Mouse (Mus musculus) C2C12 (cell line): ENCODE results near the gene Il20rb. TPM values are rescaled to one million over a fixed set of nuclear protein-coding genes. Genes with fewer than 3 reads are reported as not detected.

Experiments
- H3K27me3 ChIP-seq: one replicate; pipeline ENCODE4 v1.6.1; 2011; ENCODE audit not compliant: control insufficient read depth, insufficient read depth, insufficient read length
- H3K36me3 ChIP-seq: one replicate; pipeline ENCODE4 v1.6.1; 2011; ENCODE audit not compliant: control insufficient read depth, insufficient read depth
- H3K4me3 ChIP-seq: one replicate; pipeline ENCODE4 v1.5.1; 2011; ENCODE audit warnings: mild to moderate bottlenecking, control low read depth; ENCODE audit not compliant: poor library complexity, insufficient read depth, severe bottlenecking
- H3K79me2 ChIP-seq: one replicate; pipeline ENCODE4 v1.6.1; 2011; ENCODE audit not compliant: control insufficient read depth, insufficient read depth
- H3K79me3 ChIP-seq: one replicate; pipeline ENCODE4 v1.6.1; 2011; ENCODE audit warnings: low read depth, control low read depth
- H3ac ChIP-seq: one replicate; pipeline ENCODE3; 2011; ENCODE audit warnings: low read depth; ENCODE audit not compliant: control insufficient read depth, insufficient read length
- CEBPB ChIP-seq: IDR thresholded peaks from one replicate; pipeline ENCODE4 v1.6.1; 2011; ENCODE audit warnings: low read depth, mild to moderate bottlenecking, control low read depth, moderate library complexity
- CTCF ChIP-seq: IDR thresholded peaks from one replicate; pipeline ENCODE4 v1.5.1; 2011; ENCODE audit not compliant: control insufficient read depth, insufficient read depth, insufficient read length
- FOSL1 ChIP-seq: IDR thresholded peaks from one replicate; pipeline ENCODE4 v1.8.0; 2011; ENCODE audit warnings: mild to moderate bottlenecking, low read length; ENCODE audit not compliant: poor library complexity, insufficient read depth, severe bottlenecking
- MAX ChIP-seq: IDR thresholded peaks from one replicate; pipeline ENCODE4 v1.6.1; 2011; ENCODE audit warnings: mild to moderate bottlenecking, control low read depth
- MYOD1 ChIP-seq: IDR thresholded peaks from one replicate; pipeline ENCODE4 v1.6.1; 2011; ENCODE audit warnings: low read depth; ENCODE audit not compliant: control insufficient read depth, insufficient read length
- MYOG ChIP-seq: IDR thresholded peaks from one replicate; pipeline ENCODE4 v1.6.1; 2011; ENCODE audit not compliant: control insufficient read depth, insufficient read length; ENCODE audit errors: extremely low read depth
- USF1 ChIP-seq: IDR thresholded peaks from one replicate; pipeline ENCODE4 v1.6.1; 2011; ENCODE audit warnings: low read depth, mild to moderate bottlenecking, control low read depth, moderate library complexity
- polyA plus RNA-seq: library from polyadenylated mRNA; unstranded; fragments of >200 nt; fragmentation: generic; extraction: Trizol; gene quantifications from one replicate; pipeline ENCODE4 v1.2.1, GENCODE M21; 2012; ENCODE audit warnings: missing spikeins

Gene Il20rb
- polyA plus RNA-seq, 1 experiment: 0.35 TPM

DNA sequence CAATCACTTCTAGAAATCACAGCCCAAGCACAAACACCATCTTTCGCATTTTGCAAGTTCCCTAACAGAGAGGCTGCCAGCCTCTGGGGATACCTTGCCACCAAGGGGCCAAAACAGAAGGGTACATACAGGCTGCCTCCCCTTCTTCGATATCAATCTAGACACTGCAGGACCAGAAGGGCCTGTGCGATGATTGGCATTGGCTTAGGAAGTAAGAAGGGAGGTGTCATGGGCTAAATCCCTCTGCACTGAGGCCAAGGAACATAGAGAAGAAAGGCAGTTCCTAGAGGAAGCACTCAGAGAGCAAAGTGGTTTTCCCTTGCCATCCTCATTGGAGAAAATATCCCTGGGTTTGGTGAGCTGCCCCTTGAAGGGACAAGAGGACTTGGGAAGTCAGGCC, 16.9 kb downstream of the Il20rb start:
- Histone ChIP-seq H3K4me3 (no peak overlapping the region), H3K79me2 (no peaks in the 10 kb centered on the region), H3K36me3 (no peaks in the 10 kb centered on the region), H3K79me3 (no peaks in the 10 kb centered on the region), H3K27me3 (no peaks in the 10 kb centered on the region), H3ac (no peak overlapping the region)
- no peak for TF ChIP-seq USF1
- no peak for TF ChIP-seq MAX
- TF ChIP-seq FOSL1: no peak
- no peak for TF ChIP-seq CEBPB
- no peak for TF ChIP-seq CTCF
- TF ChIP-seq MYOD1: no peak
- no peak for TF ChIP-seq MYOG

- Histone ChIP-seq H3K79me2 (no peaks in the 10 kb centered on the region), H3K36me3 (no peaks in the 10 kb centered on the region), H3K79me3 (no peaks in the 10 kb centered on the region), H3ac (no peak overlapping the region), H3K4me3 (no peak overlapping the region), H3K27me3 (no peaks in the 10 kb centered on the region)
- TF ChIP-seq FOSL1 (no peak), CTCF (no peak), MYOD1 (no peak), MAX (no peak), CEBPB (no peak), USF1 (no peak)
Observed at GRCm38 (mm10) chr9:100468151-100468550, 18.4 kb downstream of the Il20rb start.

DNA sequence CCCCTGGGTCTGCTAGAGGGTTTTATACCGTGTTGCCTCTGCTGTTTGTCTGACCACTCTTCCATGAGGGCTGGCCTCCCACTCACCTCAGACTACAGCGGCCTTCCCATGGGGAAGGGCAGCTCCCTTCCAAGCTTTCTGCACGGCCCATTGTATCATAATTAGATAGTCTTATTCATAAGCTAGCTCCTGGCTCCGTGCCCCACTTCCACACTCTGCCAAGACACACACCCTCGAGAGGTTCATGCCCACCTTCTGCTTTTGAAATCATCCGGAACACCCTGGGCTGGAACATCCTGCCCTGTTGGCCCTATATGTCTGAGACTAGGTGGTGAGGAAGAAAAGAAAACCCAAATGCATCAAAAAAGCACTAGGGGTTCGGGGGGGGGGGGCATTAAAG, 18.9 kb downstream of the Il20rb start:
- TF ChIP-seq MYOD1: no peak
- no peak for TF ChIP-seq MYOG
- no peak for TF ChIP-seq FOSL1
- TF ChIP-seq CTCF: no peak
- TF ChIP-seq MAX: no peak
- TF ChIP-seq USF1: no peak
- no peak for TF ChIP-seq CEBPB
- H3ac ChIP-seq: no peak overlapping the region
- H3K79me2 ChIP-seq: no peaks in the 10 kb centered on the region
- H3K4me3 ChIP-seq: no peak overlapping the region
- no peaks in the 10 kb centered on the region for H3K79me3 ChIP-seq
- H3K36me3 ChIP-seq: no peaks in the 10 kb centered on the region
- no peaks in the 10 kb centered on the region for H3K27me3 ChIP-seq

DNA sequence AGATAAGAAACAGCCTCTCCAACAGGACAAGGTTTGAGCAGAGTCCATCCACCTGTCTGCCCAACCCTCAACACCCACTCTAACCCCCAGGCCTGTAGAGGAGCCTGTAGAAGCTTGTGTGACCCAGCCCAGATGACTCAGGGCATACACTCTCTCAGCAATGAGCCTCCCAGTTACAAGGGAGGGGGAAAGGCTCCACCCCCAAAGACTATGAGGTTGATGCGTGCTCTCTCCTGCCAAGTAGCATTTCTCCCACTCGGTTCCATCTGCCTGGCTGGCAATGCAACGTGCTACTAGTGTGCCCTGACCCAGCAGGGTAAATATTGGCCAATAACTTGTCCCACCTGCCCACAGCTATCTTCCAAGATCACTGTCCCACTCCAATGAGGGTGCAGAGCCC, 19.8 kb downstream of the Il20rb start:
- Histone ChIP-seq H3ac (no peak overlapping the region), H3K36me3 (no peaks in the 10 kb centered on the region), H3K79me2 (no peaks in the 10 kb centered on the region), H3K27me3 (no peaks in the 10 kb centered on the region), H3K4me3 (no peak overlapping the region), H3K79me3 (no peaks in the 10 kb centered on the region)
- TF ChIP-seq CTCF (no peak), CEBPB (no peak), USF1 (no peak), MYOG (no peak), MAX (no peak), FOSL1 (no peak), MYOD1 (no peak)

DNA sequence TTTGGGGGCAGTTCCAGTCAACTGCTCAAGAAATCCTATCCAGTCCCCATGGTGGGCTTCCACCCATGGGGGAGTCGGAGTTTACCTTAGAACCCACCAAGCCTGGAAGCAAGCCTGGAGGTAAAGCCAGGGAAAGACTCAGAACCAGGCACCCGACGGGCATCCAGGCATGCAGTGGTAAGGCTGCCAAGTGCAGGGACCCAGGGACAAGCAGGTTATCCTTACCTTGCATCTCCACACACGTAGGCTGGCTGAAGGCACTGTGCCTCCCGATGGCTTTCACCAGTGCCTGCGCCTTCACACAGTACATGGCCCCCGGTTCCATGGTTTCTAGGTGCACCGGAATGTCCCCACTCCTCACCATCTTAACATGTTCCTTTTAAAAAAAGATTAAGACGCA, 20.6 kb downstream of the Il20rb start:
- no peaks in the 10 kb centered on the region for H3K79me3 ChIP-seq

GRCm38 (mm10) chr9:100465380-100465779, 21.2 kb downstream of the Il20rb start:
- H3ac ChIP-seq: no peak overlapping the region
- no peak overlapping the region for H3K4me3 ChIP-seq
- no peaks in the 10 kb centered on the region for H3K27me3 ChIP-seq
- TF ChIP-seq FOSL1 (no peak), MYOG (no peak), CEBPB (no peak), MYOD1 (no peak), USF1 (no peak), CTCF (no peak), MAX (no peak)
- no peaks in the 10 kb centered on the region for H3K79me2 ChIP-seq
- H3K79me3 ChIP-seq: no peaks in the 10 kb centered on the region
- no peaks in the 10 kb centered on the region for H3K36me3 ChIP-seq

More for the DNA sequence above, 20.6 kb downstream of the Il20rb start:
- TF ChIP-seq CEBPB (no peak), CTCF (no peak), MYOD1 (no peak), MAX (no peak), MYOG (no peak), USF1 (no peak), FOSL1 (no peak)
- Histone ChIP-seq H3K36me3 (no peaks in the 10 kb centered on the region), H3K79me2 (no peaks in the 10 kb centered on the region), H3K4me3 (no peak overlapping the region), H3ac (no peak overlapping the region), H3K27me3 (no peaks in the 10 kb centered on the region)
